Mouse (Mus musculus): ENCODE data around the gene Plekhh1.
A peak's percentile ranks its signal among the peaks of the same experiment; 100 is the strongest.

Gene Plekhh1

DNA sequence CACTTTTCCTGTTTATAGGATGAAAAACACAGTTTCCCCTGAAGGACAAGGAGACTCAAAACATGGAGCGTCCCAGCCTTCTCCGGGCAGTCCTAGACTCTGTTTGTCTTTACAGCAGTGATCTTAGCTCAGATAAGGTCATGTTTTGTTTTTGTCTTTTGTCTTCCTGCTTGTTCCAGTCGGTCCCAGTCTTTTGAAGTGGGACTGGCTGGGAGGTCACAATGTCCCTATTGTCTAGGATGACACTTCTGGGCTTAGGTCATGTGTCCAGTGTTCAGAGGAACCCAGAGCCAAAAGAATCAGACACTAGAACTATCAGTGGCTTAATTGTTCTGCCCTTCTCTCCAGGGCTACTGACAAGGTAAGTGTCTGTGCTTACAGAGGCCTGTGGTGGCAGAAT, 6.4 kb downstream of the Plekhh1 start:
- peak; percentile 70 for DNase-seq

DNA sequence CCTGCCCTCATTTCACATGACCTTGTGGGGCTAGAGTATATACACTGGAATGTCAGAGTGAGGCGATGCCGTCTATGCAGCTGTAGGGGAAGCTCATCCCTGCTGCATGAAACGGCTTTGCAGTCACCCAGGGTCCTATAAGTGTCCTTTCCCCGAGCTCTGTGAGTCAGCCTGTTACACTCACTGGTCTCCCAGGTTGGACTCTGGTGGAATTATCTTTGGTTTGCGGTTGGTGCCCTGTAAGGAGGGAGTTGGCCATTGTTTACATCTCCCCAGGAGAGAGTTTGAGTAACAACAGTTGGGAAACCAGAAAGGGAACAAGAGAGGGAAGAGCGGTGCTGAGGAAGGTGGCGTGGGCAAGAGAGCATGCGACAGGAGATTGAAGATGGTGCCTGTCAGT, 10.7 kb downstream of the Plekhh1 start:
- no peak for DNase-seq

DNA sequence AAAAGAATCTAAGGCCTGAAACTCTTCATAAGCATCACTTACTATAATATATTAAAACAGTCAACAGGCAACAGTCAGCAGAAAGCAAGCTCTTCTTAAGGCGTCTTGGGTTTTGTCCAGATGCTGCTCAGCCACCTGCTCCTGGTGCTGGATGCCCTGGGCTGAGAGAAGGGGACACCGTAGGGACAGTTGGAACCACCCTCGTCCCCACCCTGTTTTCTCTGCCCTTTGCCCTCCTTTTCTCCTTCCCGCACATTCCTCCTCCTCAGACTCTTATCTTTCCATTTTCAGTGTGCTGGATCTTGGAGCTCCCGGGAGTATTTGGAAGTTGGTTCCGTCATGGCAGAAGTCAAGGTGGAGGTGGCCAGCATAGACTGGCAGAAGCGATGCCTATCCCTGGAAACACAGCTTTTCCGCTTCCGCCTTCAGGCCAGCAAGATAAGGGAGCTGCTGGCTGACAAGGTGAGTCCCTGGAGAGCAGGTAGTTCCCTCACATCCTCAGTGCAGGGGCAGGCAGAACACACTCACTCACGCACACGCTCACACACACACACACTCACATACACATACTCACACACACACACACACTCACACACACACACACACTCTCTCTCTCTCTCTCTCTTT, 11.4 kb downstream of the Plekhh1 start:
- DNase-seq, result no peak

DNA sequence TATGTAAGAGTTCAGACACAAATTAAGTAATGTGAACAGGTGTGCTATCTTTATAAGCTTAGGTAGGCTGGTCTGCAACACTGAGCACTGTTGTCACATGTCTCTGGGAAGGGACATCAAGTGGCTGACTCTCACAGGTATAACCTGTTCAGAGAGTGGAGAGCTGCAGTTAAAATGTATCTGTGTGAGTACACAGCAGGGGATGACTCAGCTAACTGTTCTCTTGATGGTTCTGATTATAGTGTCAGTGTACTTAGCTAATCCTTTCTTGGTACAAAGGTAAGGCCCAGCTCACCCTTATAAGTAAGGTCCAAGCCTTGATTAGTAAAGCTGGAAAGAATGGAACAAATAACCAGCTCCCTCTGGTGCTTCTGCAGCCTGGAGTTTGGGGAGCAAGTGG, 12.5 kb downstream of the Plekhh1 start:
- peak; percentile 42 for DNase-seq

DNA sequence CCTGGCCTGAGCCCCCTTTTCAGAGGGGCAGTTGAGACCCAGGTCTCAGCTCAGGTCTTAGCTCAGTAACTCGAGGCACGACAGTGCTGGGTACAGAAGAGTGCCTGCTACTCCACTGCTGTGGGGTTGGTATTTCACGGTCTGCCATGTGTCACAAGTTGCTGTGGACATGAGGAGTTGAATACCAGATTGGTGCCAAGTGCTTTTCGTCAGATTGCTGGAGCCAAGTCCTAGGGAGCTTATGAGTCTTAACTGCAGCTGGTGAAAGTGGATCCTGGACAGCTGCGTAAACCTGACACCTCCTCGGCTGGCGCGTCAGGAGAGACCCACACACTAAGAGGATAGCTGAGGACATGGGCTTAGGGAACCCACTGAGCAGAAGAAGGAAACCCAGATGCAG, 15.7 kb downstream of the Plekhh1 start:
- peak; percentile 76 for DNase-seq

DNA sequence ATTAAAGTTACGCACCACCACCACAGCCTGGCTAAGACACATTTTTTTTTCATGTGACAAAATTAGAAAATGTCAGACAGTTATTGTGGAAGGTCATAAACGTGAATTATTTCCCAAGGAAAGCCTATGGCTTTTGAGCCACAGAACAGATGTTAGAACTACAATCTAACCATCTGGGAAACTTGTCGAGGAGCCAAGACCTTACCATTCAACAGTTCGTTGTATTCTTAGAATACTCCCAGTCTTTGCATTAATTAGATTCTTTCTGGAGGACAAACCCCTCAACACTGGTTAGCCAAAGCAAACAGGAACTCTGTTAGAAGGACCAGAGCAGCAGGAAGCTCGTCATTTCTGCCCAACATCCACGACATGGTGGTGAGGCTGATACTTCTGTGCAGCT, 17.2 kb downstream of the Plekhh1 start:
- DNase-seq, result no peak

DNA sequence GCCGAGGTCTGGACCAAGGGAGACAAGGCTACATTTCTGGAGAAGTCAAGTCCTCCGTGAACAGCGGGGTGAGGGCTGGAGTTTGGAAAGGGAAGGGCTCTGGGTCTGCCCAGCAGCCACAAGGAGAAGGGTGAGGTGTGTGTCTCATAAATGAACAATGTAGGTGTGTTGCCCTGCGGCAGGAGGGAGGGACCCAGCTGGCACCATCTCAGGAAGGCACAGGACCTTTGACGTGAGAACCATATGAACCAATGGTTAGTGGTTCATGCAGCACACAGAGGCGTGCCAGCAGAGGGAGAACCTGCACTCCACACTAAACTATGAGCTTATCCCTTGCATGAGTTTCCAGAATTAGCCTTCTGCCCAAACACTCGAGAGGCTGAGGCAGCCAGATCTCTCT, 18.2 kb downstream of the Plekhh1 start:
- peak; percentile 23 for DNase-seq

DNA sequence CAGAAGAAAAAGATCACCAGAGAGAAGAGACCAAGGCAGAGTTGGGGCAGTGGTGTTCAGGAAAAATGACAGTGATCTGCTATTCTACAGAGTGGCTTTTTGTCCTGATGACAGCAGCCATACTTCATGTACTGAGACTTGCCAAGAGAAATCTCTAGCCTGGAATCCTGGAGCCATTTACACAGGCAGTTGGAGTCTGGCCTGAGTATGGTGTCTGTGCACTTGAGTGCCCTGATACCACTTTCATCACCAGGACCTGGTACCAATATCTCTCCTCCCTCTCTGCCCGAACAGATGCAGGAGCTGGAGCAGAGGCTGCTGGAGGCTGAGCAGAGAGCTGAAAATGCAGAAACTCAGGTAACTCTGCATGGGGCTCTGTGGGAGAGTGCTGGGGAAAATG, 19.9 kb downstream of the Plekhh1 start:
- no peak for DNase-seq

DNA sequence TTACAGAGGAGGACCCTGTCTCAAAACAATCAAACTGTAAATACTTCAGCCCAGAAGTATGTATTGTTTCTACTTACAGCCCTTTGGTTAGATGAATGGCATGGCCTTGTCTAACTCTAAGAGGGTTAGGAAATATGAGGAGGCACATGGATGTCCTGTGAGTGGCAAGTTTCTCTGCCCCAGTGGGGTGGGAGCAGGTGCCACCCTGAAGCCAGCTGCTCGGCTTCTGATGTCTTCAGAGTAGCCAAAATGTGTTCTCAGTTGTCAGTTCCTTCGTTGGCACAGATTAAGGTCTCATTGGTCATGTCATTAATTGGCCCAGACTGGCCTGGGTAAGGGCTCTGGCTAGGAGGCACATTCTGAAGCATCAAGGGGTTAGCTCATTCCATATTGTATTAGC, 20.8 kb downstream of the Plekhh1 start:
- DNase-seq, result no peak

DNA sequence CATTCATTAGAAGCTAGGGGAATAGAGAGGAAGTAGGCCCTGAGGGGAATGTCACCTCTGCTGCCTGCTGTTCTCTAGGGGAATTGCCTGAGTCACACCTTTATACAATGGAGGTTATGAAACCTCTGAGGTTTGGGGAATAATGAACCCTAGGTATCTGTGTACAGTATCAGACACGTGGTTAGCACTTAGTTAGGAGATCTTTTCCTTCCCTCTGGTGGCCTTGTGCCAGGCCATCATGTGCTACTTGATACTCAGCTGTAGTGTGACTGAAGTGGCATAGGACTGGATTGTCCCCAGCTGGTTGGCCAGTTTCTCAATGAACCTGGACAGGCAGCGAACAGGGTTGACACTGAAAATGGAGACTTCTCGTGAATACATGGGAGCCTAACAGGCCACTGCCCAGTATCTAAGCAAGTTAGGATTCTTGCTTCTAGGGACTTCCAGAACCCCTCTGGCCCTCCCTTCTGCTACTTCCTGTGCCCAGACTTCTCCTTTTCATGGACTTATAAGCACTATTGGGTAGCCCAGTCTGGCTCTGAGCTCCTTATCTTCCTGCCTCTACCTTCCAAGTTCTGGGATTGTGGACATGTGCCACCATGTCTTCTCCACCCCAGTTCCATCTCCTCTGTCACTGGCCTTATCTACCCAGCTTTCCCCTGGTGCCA, 21.7 kb downstream of the Plekhh1 start:
- peak; percentile 94 for DNase-seq

DNA sequence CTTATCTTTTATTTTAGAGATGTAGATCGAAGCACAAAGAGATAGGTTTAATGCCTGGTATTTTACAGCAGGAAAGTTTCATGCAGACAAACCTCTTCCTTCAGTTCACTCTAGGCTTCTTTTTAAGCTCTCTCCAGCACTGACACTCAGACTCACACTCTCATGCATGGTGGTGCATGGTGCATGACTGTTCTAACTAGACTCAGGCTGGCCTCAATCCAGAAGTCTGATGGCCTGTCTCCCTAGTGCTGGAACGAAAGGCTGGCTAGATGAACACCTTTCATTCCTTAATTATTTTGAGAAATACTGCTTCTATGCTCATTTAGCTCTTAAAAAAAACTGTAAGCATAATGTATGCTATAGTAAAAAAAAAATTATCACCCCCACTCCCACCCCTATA, 23.1 kb downstream of the Plekhh1 start:
- DNase-seq, result no peak

DNA sequence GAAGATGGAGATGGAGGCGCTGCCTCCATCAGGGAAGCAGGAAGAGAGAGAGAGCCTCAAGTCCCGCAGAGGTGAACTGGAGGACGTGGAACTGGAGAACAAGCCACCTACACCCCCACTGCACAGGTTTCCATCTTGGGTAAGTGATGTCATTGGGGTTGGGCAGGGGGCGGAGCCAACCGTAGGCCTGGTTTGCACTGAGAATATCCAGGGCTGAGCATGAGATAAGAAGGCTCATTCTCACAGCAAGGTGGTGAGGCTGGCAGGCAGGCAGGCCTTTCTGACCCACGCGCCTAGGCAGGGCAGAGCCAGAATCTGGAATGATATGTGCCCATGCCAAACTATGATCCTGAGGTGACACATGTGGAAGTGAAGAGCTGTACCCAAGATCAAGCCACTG, 26.3 kb downstream of the Plekhh1 start:
- DNase-seq, result peak; percentile 40

DNA sequence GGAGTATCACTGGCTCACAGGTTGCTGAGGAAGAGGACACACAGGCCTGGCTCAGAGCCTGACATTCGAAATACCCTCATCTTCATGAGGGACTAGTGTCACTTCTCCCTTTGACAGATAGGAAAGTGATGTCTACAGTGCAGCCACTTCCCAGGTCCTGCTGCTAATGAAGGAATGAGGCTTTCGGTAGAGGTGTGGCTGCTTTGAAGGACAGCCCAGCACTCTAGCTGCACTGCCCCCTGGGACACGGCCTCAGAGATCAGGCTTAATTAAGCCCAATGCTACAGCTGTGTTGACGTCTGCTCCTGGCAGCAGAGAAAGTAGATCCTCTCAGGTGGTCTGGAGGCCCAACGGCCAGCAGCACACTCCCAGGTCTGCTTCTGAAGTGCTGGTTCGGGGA, 30.6 kb downstream of the Plekhh1 start:
- DNase-seq, result no peak

DNA sequence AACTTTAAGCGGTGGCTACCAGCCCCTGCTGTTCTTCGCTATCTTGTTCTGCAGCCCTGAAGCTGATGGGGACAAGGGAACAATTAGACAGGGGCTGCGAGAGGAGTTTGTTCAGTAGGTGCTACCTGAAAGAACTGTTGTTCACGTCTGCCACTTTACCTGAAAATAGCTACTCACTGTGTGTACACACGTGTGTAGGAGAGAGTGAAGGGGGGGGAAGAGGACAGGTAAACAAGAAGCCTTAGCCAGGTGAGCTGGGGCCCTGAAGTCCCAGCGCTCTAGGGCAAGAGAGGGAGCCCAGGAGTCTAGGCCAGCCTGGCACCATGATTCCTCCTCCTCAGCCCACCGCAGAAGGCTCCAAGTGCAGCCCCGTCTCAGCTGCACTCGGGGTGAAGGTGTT, 31.2 kb downstream of the Plekhh1 start:
- DNase-seq, result peak; percentile 54

DNA sequence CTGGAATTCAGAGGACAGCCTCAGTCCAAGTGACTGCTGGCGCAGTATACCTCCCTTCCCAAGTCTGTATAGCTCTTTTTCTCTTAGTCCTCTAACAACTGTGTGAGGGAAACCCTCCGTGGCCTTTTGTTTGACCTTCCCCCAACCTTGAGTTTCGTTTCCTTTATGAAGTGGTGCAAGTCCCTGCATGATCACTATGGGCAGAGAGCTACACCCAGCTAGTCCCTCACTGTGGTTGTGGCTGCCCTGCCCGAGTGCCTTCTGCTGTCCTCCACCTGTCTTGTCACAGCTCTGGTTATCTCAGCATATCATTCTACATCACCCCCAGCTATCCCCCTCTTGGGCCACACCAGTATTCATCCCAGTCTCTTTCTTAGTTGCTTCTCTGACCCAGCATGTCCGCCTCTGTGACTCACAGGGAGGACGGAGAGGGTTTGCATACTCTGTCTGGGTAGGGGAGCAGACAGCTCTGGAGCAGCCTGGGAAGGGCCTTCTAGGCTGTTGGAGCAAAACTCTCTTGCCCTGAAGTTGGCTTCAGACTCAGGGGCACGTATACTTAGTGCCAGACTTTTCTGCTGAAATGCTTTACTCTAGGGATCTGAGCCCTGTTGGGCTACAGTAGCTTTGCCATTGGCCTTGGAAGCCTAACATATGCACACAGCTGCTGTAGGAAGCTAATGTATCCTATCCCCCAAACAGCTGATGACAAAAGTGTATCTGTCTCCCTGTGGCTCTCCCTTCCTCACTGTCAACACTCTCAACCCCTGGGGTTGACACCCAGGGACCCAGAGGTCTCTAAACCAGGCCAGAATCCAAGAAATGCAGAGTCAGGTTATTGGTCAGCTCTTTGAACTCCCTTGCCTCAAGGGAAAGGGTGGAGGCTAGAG, 32.0 kb downstream of the Plekhh1 start:
- DNase-seq, result peak; percentile 34

DNA sequence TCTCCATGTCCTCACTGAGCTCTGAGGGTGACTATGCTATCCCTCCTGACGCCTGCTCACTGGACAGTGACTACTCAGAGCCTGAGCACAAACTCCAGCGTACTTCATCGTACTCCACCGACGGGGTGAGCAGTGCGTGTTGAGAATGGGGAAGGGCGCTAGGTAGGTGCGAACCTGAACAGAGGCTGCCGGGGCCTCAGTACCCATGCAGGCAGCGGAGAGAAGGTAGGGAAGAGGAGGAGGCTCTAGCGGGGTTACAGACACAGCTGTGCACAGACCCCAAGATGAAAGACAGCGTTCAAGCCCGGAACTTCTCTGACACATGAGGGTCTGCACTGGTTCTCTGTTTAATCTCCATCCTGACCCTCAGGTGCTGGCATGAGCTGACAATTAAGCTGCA, 35.5 kb downstream of the Plekhh1 start:
- DNase-seq, result no peak

DNA sequence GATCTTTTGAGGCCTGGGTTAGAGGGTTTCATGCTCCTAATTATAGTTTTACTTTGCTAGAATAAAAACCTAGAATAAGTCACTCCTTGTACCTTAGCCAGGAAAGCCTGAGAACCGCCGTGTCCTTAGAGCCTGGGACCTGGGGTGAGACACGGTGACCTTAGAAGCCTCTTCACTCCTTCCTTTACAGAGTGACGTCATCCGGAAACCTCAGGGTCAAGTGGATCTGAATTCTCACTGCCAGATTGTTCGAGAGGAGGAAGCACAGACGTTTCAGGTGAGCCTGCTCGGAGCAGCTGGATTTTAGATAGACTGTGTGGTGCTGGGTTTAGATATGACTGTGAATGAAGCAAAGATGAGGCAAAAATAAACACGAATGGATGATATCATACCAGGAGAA, 37.5 kb downstream of the Plekhh1 start:
- peak; percentile 52 for DNase-seq

DNA sequence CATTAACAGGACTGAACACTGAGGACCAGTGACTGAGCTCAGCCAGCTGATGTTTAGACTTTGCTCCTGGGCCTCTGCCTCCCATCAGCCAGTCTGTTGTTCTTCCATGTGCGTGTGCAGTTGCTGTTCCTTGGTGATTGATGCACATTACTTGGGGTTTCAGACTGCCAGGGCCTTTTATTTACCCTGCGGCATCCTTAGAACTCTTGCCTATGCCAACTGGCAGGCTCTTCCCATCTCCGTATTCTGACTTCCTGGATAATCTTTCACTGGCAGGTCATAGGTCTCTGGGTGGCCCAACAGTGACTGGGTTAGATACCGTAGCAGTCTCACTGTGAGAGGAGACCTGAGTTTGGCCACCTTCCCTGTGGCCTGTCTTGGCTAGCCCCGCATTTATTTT, 38.6 kb downstream of the Plekhh1 start:
- no peak for DNase-seq

DNA sequence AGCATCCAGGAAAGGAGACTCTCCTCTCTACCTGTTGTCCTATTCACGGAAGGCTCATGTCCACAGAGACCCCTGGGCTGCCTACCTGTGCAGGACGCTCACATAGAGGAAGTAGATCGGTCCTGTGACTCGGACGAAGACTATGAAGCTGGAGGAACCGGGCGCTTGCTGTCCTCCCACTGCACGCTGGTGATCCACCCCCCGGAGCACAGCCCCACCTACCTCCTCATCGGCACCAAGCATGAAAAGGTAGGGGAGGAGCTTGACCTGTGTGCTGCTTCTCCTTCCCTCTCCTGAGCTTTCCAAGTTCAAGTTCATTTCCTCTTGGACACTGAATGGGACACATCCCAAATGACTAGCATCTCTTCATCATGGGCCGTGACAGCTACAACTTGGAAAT, 39.3 kb downstream of the Plekhh1 start:
- DNase-seq, result no peak

DNA sequence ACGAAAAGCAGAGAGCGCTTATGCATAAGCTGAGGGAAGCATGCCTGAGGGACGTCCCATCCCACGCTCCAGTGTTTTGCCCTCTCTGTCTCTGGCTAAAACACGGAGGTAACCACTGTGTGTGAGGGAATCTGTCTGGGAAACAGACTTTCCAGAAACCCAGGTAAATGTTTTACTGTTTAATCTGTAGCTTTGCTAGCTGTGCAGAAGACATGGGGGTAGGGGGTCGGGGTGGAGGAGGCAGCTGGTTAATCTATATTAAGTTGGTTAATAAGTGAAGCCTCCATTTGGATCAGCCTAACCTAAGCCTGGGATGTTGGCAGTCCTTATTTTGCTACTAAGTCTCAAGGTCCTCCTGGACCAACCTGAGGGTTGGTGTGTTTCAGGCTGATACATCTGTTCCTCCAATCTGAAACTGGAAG, 40.2 kb downstream of the Plekhh1 start:
- DNase-seq, result no peak

DNA sequence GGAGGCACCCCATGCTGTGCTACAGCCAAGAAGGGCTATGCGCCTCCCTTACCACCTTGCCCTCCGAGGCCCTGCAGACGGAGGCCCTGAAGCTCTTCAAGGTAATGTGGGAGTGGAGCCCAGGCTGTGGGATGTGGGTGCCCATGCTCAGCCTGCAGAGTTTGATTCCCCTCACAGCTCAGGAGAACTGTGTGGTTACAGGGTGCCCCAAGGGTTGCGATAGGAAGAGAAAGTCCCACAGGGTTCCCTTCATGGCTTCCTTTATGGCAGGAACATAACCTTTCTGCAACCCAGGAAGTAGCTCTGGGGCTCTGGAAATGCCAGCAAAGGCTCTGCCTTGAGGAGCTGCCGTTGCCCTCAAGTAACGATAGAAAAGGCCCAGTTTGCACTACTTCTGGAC, 41.0 kb downstream of the Plekhh1 start:
- no peak for DNase-seq

DNA sequence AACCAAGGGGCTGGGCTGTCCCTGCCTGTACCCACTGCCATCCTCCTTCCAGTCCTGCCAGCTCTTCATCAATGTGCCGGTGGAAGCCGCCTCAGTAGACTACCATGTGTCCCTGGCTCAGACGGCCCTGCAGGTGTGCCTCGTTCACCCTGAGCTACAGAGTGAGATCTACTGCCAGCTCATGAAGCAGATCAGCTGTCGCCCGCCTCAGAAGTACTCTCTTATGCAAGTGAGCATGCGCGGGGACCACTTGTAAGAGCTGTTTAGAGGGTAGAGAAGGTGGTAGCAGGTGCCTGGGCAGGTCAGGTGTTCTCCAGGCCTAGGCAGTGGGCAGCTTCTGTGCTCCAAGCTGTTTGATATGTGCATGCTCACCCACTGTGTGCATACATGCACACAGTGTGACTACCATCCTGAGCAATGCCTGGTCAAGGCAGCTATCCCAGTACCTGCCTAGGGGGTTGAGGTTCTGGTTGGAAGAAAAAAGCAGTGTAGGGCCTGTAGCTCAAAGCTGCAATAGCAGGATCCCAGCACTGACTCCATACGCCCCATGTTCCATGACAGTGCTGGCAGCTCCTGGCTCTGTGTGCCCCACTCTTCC, 41.9 kb downstream of the Plekhh1 start:
- DNase-seq, result no peak

DNA sequence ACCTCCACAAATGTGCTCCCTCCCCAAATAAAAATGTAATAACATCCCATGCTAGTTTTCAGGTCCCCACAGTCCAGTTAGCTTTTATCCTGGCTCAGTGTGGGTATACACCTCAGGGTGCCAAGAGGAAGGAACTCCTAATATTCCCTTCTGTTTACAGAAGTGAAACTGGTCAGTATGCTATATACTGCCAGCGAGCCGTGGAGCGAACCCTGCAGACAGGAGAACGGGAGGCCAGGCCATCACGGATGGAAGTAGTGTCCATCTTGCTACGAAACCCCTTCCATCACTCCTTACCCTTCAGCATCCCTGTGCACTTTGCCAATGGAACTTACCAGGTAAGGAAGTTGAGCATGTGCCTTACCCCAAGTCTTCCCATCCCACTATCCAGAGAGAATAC, 43.6 kb downstream of the Plekhh1 start:
- no peak for DNase-seq

DNA sequence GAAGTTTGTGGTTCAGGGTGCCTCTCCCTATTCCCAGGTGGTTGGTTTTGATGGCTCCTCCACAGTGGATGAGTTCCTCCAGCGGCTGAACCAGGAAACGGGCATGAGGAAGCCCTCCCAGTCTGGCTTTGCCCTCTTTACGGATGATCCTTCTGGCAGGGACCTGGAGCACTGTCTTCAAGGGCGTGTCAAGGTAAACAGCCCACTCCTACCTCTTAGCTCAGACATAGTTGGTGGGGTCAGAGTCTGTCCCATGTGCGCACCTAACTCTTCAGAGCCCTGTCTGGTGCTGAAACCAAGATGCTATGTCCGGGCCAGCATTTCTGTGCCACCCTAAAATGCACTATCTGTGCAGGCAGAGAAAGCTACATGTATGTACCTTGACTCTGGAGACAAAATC, 44.4 kb downstream of the Plekhh1 start:
- DNase-seq, result no peak
